Mouse (Mus musculus): ENCODE measurements around the gene Mcam. TPM values are rescaled to one million over a fixed set of nuclear protein-coding genes. Genes with fewer than 3 reads are reported as not detected.

Gene Mcam
- 11.2 and 12.3 TPM in 2 replicates for polyA plus RNA-seq (2016; fragmentation: Nextera tagmentation; extraction: Ambion mirVana)

GRCm38 (mm10) chr9:44134101-44134850 is at the start of gene Mcam:
TSS of gene Mcam (plus strand) at chr9:44134469.
- Histone ChIP-seq H3K27me3 (replicated peaks; ENCODE audit: low read depth, poor library complexity, severe bottlenecking) (peaks cover 68% of the 10 kb centered on the region), H3K9me3 (no peaks in the 10 kb centered on the region), H3K27ac (replicated peaks) (peak within 1 kb of the TSS; percentile 65), H3K36me3 (replicated peaks) (peaks cover 10% of the 10 kb centered on the region), H3K4me1 (peaks cover 69% of the 10 kb centered on the region), H3K4me3 (peak within 1 kb of the TSS; percentile 70)
- DNase-seq (ENCODE audit: low spot score): peak; percentile 83
- WGBS: 1% methylated on average over 53 of the region's 55 CpGs

- H3K27ac ChIP-seq (replicated peaks): peak overlapping the region; percentile 85
- H3K4me1 ChIP-seq: peaks cover 64% of the 10 kb centered on the region
- no peaks in the 10 kb centered on the region for H3K36me3 ChIP-seq (replicated peaks)
- no peaks in the 10 kb centered on the region for H3K9me3 ChIP-seq
- peak overlapping the region; percentile 77 for H3K4me3 ChIP-seq
- H3K27me3 ChIP-seq (replicated peaks; ENCODE audit: low read depth, poor library complexity, severe bottlenecking): peaks cover 91% of the 10 kb centered on the region
- peak; percentile 95 for DNase-seq (ENCODE audit: low spot score)
- under 1% methylated on average over 62 of the region's 62 CpGs for whole genome bisulfite sequencing
Observed at GRCm38 (mm10) chr9:44084659-44085229, 49.5 kb upstream of the Mcam start.

- DNase-seq (ENCODE audit: low spot score): no peak
- Histone ChIP-seq H3K27me3 (replicated peaks; ENCODE audit: low read depth, poor library complexity, severe bottlenecking) (peaks cover 87% of the 10 kb centered on the region), H3K4me3 (peak overlapping the region; percentile 77), H3K9me3 (no peaks in the 10 kb centered on the region), H3K27ac (replicated peaks) (peak overlapping the region; percentile 85), H3K36me3 (replicated peaks) (0 out of 2 replicates have a peak, but pooled peaks cover 4% of the 10 kb centered on the region), H3K4me1 (peaks cover 69% of the 10 kb centered on the region)
- WGBS: 5% methylated on average over 10 of the region's 10 CpGs
Observed at GRCm38 (mm10) chr9:44085276-44085675, 49.0 kb upstream of the Mcam start.

- DNase-seq (ENCODE audit: low spot score): no peak
- H3K4me1 ChIP-seq: peaks cover 69% of the 10 kb centered on the region
- WGBS: 64% methylated on average over 15 of the region's 15 CpGs
- no peak overlapping the region; the same call in 1 of the 2 replicates for H3K27ac ChIP-seq (replicated peaks)
- no peaks in the 10 kb centered on the region for H3K9me3 ChIP-seq
- H3K4me3 ChIP-seq: peak overlapping the region; percentile 77
- peaks cover 80% of the 10 kb centered on the region for H3K27me3 ChIP-seq (replicated peaks; ENCODE audit: low read depth, poor library complexity, severe bottlenecking)
- peaks cover 8% of the 10 kb centered on the region for H3K36me3 ChIP-seq (replicated peaks)
Observed at GRCm38 (mm10) chr9:44085741-44086665, 48.3 kb upstream of the Mcam start.

- 39% methylated on average over 10 of the region's 10 CpGs for WGBS
- H3K4me3 ChIP-seq: 0 out of 2 replicates have a peak overlapping the region, but pooled peaks have one; percentile 11
Observed at GRCm38 (mm10) chr9:44086960-44087359, 47.3 kb upstream of the Mcam start.

GRCm38 (mm10) chr9:44087761-44088455 is 46.4 kb upstream of the Mcam start:
- peaks cover 69% of the 10 kb centered on the region for H3K4me1 ChIP-seq
- WGBS: 8% methylated on average over 15 of the region's 15 CpGs
- no peak overlapping the region for H3K27ac ChIP-seq (replicated peaks)
- DNase-seq (ENCODE audit: low spot score): peak; percentile 62
- peaks cover 61% of the 10 kb centered on the region for H3K27me3 ChIP-seq (replicated peaks; ENCODE audit: low read depth, poor library complexity, severe bottlenecking)
- H3K9me3 ChIP-seq: no peaks in the 10 kb centered on the region
- peak overlapping the region; percentile 26; the same call in 1 of the 2 replicates for H3K4me3 ChIP-seq
- H3K36me3 ChIP-seq (replicated peaks): peaks cover 27% of the 10 kb centered on the region

More at GRCm38 (mm10) chr9:44086960-44087359, 47.3 kb upstream of the Mcam start:
- peaks cover 69% of the 10 kb centered on the region for H3K4me1 ChIP-seq
- no peak for DNase-seq (ENCODE audit: low spot score)
- H3K36me3 ChIP-seq (replicated peaks): peaks cover 17% of the 10 kb centered on the region
- peaks cover 70% of the 10 kb centered on the region for H3K27me3 ChIP-seq (replicated peaks; ENCODE audit: low read depth, poor library complexity, severe bottlenecking)
- no peak overlapping the region for H3K27ac ChIP-seq (replicated peaks)
- H3K9me3 ChIP-seq: no peaks in the 10 kb centered on the region

- no peak for DNase-seq (ENCODE audit: low spot score)
- H3K9me3 ChIP-seq: no peaks in the 10 kb centered on the region
- 59% methylated on average over 12 of the region's 12 CpGs for WGBS
- no peak overlapping the region for H3K27ac ChIP-seq (replicated peaks)
- H3K36me3 ChIP-seq (replicated peaks): peaks cover 34% of the 10 kb centered on the region
- H3K27me3 ChIP-seq (replicated peaks; ENCODE audit: low read depth, poor library complexity, severe bottlenecking): peaks cover 50% of the 10 kb centered on the region
- no peak overlapping the region for H3K4me3 ChIP-seq
- H3K4me1 ChIP-seq: peaks cover 64% of the 10 kb centered on the region
Observed at GRCm38 (mm10) chr9:44088877-44089608, 45.2 kb upstream of the Mcam start.

GRCm38 (mm10) chr9:44093612-44094503 is 40.4 kb upstream of the Mcam start:
- Histone ChIP-seq H3K27ac (replicated peaks) (no peak overlapping the region), H3K4me3 (peak overlapping the region; percentile 25; the same call in 1 of the 2 replicates), H3K9me3 (no peaks in the 10 kb centered on the region), H3K27me3 (replicated peaks; ENCODE audit: low read depth, poor library complexity, severe bottlenecking) (0 out of 2 replicates have a peak, but pooled peaks cover 6% of the 10 kb centered on the region), H3K36me3 (replicated peaks) (peaks cover 34% of the 10 kb centered on the region), H3K4me1 (peaks cover 24% of the 10 kb centered on the region)
- WGBS: 35% methylated on average over 24 of the region's 24 CpGs
- DNase-seq (ENCODE audit: low spot score): peak; percentile 84

- Histone ChIP-seq H3K4me3 (no peak overlapping the region), H3K27ac (replicated peaks) (no peak overlapping the region), H3K9me3 (no peaks in the 10 kb centered on the region), H3K4me1 (peaks cover 15% of the 10 kb centered on the region), H3K36me3 (replicated peaks) (peaks cover 34% of the 10 kb centered on the region), H3K27me3 (replicated peaks; ENCODE audit: low read depth, poor library complexity, severe bottlenecking) (no peaks in the 10 kb centered on the region)
- DNase-seq (ENCODE audit: low spot score): no peak
- WGBS: 84% methylated on average over 3 of the region's 3 CpGs
Observed at GRCm38 (mm10) chr9:44094737-44095136, 39.5 kb upstream of the Mcam start.

GRCm38 (mm10) chr9:44095781-44096180 is 38.5 kb upstream of the Mcam start:
- H3K27ac ChIP-seq (replicated peaks): no peak overlapping the region
- no peak for DNase-seq (ENCODE audit: low spot score)
- H3K4me1 ChIP-seq: peaks cover 10% of the 10 kb centered on the region
- H3K36me3 ChIP-seq (replicated peaks): peaks cover 34% of the 10 kb centered on the region
- 90% methylated on average over 9 of the region's 9 CpGs for WGBS
- no peaks in the 10 kb centered on the region for H3K9me3 ChIP-seq
- no peak overlapping the region for H3K4me3 ChIP-seq
- H3K27me3 ChIP-seq (replicated peaks; ENCODE audit: low read depth, poor library complexity, severe bottlenecking): no peaks in the 10 kb centered on the region
